Mouse (Mus musculus): ENCODE results near the gene Tm4sf4. TPM values are rescaled to one million over a fixed set of nuclear protein-coding genes. Genes with fewer than 3 reads are reported as not detected.

The Tm4sf4 gene
- total and polyA plus RNA-seq, 3 experiments: not detected

- in situ Hi-C loops (cut with MboI; ENCODE audit: low pct_ligation_motif_present, low pct_unique_long_range_greater_than_20kb, low sequenced_read_pairs): loop anchor here (5.0 to 25.0 kb wide), 2 partner anchors 164 to 349 kb away; no protein-coding TSS in a partner anchor
- dilution Hi-C loops (cut with MboI; ENCODE audit: extremely low pct_ligation_motif_present, extremely low pct_unique_long_range_greater_than_20kb, low sequenced_read_pairs): no loop called here
- Histone ChIP-seq H3K27ac (ENCODE audit: insufficient read depth, low read depth) (peak overlapping the region; percentile 6; the same call in 1 of the 2 replicates), H3K9ac (ENCODE audit: insufficient read depth, low read depth) (no peak overlapping the region), H3K27me3 (replicated peaks) (no peaks in the 10 kb centered on the region), H3K4me2 (ENCODE audit: insufficient read depth, low read depth, poor library complexity, severe bottlenecking) (no peak overlapping the region), H3K4me1 (ENCODE audit: control insufficient read depth in 1 of 2, insufficient read depth in 2 of 2) (no peaks in the 10 kb centered on the region), H3K36me3 (replicated peaks in 1 of 2; ENCODE audit: control insufficient read depth in 1 of 2, insufficient read depth in 1 of 2, low read length in 1 of 2) (peaks cover 39 to 60% of the 10 kb centered on the region in 2 experiments), H3K4me3 (replicated peaks in 1 of 3; ENCODE audit: low read depth in 2 of 3, low read length in 2 of 3, poor library complexity in 1 of 3) (no peak overlapping the region), H3K79me2 (replicated peaks; ENCODE audit: control insufficient read depth, extremely low read depth, insufficient read depth, poor library complexity, severe bottlenecking) (no peaks in the 10 kb centered on the region), H3K9me3 (replicated peaks; ENCODE audit: low read length) (no peaks in the 10 kb centered on the region)
- DNase-seq (ENCODE audit: extremely low read depth): no peak
- no peak for TF ChIP-seq ZNF384 (IDR thresholded peaks at IDR 0.05; ENCODE audit: low read depth, low read length)
- TF ChIP-seq ZKSCAN1 (IDR thresholded peaks at IDR 0.05; ENCODE audit: borderline replicate concordance, low read depth, low read length): no peak
- TF ChIP-seq SMC3 (IDR thresholded peaks at IDR 0.05; ENCODE audit: low read depth, low read length): no peak
- no peak for TF ChIP-seq TBP (conservative IDR thresholded peaks at IDR 0.05; ENCODE audit: low read depth, low read length)
- no peak for TF ChIP-seq JUND (conservative IDR thresholded peaks at IDR 0.05; ENCODE audit: low read depth, low read length)
- no peak for TF ChIP-seq USF1 (IDR thresholded peaks at IDR 0.05; ENCODE audit: low read depth, low read length)
- no peak for TF ChIP-seq USF2 (conservative IDR thresholded peaks at IDR 0.05; ENCODE audit: low read depth, low read length)
- no peak for TF ChIP-seq MYC (IDR thresholded peaks at IDR 0.05; ENCODE audit: low read depth, low read length)
- TF ChIP-seq MXI1 (IDR thresholded peaks at IDR 0.05; ENCODE audit: low read depth, low read length): no peak
- no peak for TF ChIP-seq GABPA (IDR thresholded peaks at IDR 0.05; ENCODE audit: insufficient replicate concordance, low read depth, low read length)
- TF ChIP-seq KAT2A (IDR thresholded peaks at IDR 0.05; ENCODE audit: insufficient replicate concordance, low read length): no peak
- TF ChIP-seq MAFK (IDR thresholded peaks at IDR 0.05; ENCODE audit: insufficient replicate concordance, low read length): no peak
- no peak for TF ChIP-seq CHD2 (IDR thresholded peaks at IDR 0.05; ENCODE audit: low read length)
- TF ChIP-seq ZC3H11A (IDR thresholded peaks at IDR 0.05; ENCODE audit: low read depth, low read length): no peak
- no peak for TF ChIP-seq POLR2A (IDR thresholded peaks at IDR 0.05; ENCODE audit: low read depth, low read length)
Observed at GRCm38 (mm10) chr3:57463302-57463701, 38.2 kb downstream of the Tm4sf4 start.

GRCm38 (mm10) chr3:57466289-57466688 is 41.2 kb downstream of the Tm4sf4 start:
- in situ Hi-C loops (cut with MboI; ENCODE audit: low pct_ligation_motif_present, low pct_unique_long_range_greater_than_20kb, low sequenced_read_pairs): loop anchor here (25.0 kb wide), 1 partner anchor 346 kb away; no protein-coding TSS in a partner anchor
- Histone ChIP-seq H3K27me3 (replicated peaks) (no peaks in the 10 kb centered on the region), H3K79me2 (replicated peaks; ENCODE audit: control insufficient read depth, extremely low read depth, insufficient read depth, poor library complexity, severe bottlenecking) (no peaks in the 10 kb centered on the region), H3K9ac (ENCODE audit: insufficient read depth, low read depth) (no peak overlapping the region), H3K9me3 (replicated peaks; ENCODE audit: low read length) (no peaks in the 10 kb centered on the region), H3K4me1 (ENCODE audit: control insufficient read depth in 1 of 2, insufficient read depth in 2 of 2) (peaks cover 0 to 13% of the 10 kb centered on the region in 2 experiments; a peak in 1 of 4 replicates), H3K27ac (ENCODE audit: insufficient read depth, low read depth) (no peak overlapping the region), H3K4me2 (ENCODE audit: insufficient read depth, low read depth, poor library complexity, severe bottlenecking) (no peak overlapping the region), H3K36me3 (replicated peaks in 1 of 2; ENCODE audit: control insufficient read depth in 1 of 2, insufficient read depth in 1 of 2, low read length in 1 of 2) (peaks cover 21 to 49% of the 10 kb centered on the region in 2 experiments), H3K4me3 (replicated peaks in 1 of 3; ENCODE audit: low read depth in 2 of 3, low read length in 2 of 3, poor library complexity in 1 of 3) (no peak overlapping the region)
- dilution Hi-C loops (cut with MboI; ENCODE audit: extremely low pct_ligation_motif_present, extremely low pct_unique_long_range_greater_than_20kb, low sequenced_read_pairs): no loop called here
- DNase-seq (ENCODE audit: extremely low read depth): peak; percentile 41
- no peak for TF ChIP-seq RCOR1 (conservative IDR thresholded peaks at IDR 0.05; ENCODE audit: low read depth, low read length)
- no peak for TF ChIP-seq E2F4 (IDR thresholded peaks at IDR 0.05; ENCODE audit: insufficient replicate concordance, low read depth, low read length)
- TF ChIP-seq MYC (IDR thresholded peaks at IDR 0.05; ENCODE audit: low read depth, low read length): no peak
- TF ChIP-seq USF2 (conservative IDR thresholded peaks at IDR 0.05; ENCODE audit: low read depth, low read length): no peak
- TF ChIP-seq USF1 (IDR thresholded peaks at IDR 0.05; ENCODE audit: low read depth, low read length): no peak
- no peak for TF ChIP-seq EP300 (IDR thresholded peaks at IDR 0.05; ENCODE audit: low read length)
- no peak for TF ChIP-seq NRF1 (IDR thresholded peaks at IDR 0.05; ENCODE audit: low read depth, low read length)
- TF ChIP-seq CHD1 (IDR thresholded peaks at IDR 0.05; ENCODE audit: low read depth, low read length): no peak
- no peak for TF ChIP-seq MAFK (IDR thresholded peaks at IDR 0.05; ENCODE audit: insufficient replicate concordance, low read length)
- TF ChIP-seq HCFC1 (IDR thresholded peaks at IDR 0.05; ENCODE audit: low read depth, low read length): no peak
- TF ChIP-seq JUND (conservative IDR thresholded peaks at IDR 0.05; ENCODE audit: low read depth, low read length): no peak
- TF ChIP-seq SIN3A (IDR thresholded peaks at IDR 0.05; ENCODE audit: low read length): no peak
- TF ChIP-seq RAD21 (IDR thresholded peaks at IDR 0.05; ENCODE audit: low read depth, low read length): peak; percentile 83
- TF ChIP-seq ZC3H11A (IDR thresholded peaks at IDR 0.05; ENCODE audit: low read depth, low read length): peak; percentile 46
- TF ChIP-seq ZKSCAN1 (IDR thresholded peaks at IDR 0.05; ENCODE audit: borderline replicate concordance, low read depth, low read length): no peak
- TF ChIP-seq IRF4 (IDR thresholded peaks at IDR 0.05; ENCODE audit: low read depth, low read length): no peak
- TF ChIP-seq BHLHE40 (IDR thresholded peaks at IDR 0.05; ENCODE audit: low read depth, low read length): no peak
- no peak for TF ChIP-seq ETS1 (conservative IDR thresholded peaks at IDR 0.05; ENCODE audit: low read depth, low read length)
- no peak for TF ChIP-seq TCF12 (IDR thresholded peaks at IDR 0.05; ENCODE audit: low read depth, low read length)
- no peak for TF ChIP-seq MAX (IDR thresholded peaks at IDR 0.05; ENCODE audit: low read length)
- TF ChIP-seq CTCF (conservative IDR thresholded peaks at IDR 0.05 in 1 of 2, IDR thresholded peaks at IDR 0.05 in 1 of 2; ENCODE audit: low read depth in 2 of 2, low read length in 2 of 2): peak in 1 of 2 experiments; percentile 83; a peak in 2 of 4 replicates
- no peak for TF ChIP-seq PAX5 (IDR thresholded peaks at IDR 0.05; ENCODE audit: low read length)
- no peak for TF ChIP-seq POLR2AphosphoS2 (IDR thresholded peaks at IDR 0.05; ENCODE audit: low read depth, low read length)
- TF ChIP-seq MXI1 (IDR thresholded peaks at IDR 0.05; ENCODE audit: low read depth, low read length): no peak
- peak; percentile 69 for TF ChIP-seq SMC3 (IDR thresholded peaks at IDR 0.05; ENCODE audit: low read depth, low read length)
- TF ChIP-seq KAT2A (IDR thresholded peaks at IDR 0.05; ENCODE audit: insufficient replicate concordance, low read length): no peak
- no peak for TF ChIP-seq JUN (IDR thresholded peaks at IDR 0.05; ENCODE audit: insufficient read depth, low read depth, low read length)

Measured in CH12.LX (cell line).